10 mouse cellular contexts compared by ENCODE assay signal in the genomic region with DNA sequence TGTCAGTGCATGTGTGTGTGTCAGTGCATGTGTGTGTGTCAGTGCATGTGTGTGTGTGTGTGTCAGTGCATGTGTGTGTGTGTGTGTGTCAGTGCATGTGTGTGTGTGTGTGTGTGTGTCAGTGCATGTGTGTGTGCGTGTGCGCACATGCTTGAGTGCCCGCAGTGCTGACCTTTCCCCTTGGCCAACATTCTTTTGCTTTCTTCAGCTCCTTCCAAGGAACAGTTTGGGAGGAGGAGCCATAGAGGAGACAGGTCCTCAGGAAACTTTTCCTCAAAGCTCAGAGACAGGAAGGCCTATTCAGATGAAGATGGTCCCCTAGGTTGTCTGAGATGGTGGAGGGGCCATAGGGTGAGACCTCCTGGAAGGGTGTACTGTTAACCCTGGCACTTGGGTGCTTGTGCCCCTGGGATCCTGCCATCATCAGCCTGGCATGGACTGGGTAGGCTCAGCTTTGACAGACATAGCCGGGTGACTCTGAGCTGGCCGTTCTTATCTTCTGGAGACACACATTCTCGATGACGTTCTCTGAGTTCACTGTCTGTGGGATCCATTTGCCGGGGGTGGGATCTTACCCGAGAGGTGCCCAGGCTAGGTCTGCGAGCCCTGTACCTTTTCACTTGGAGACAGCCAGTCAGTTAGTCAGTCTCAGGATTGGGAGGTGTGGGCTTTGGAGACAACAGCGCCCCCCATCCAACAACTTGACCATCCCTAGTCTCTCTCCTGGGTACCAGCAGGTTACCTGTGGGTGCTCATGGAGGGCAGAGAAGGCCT. TPM values are rescaled to one million over a fixed set of nuclear protein-coding genes. Genes with fewer than 3 reads are reported as not detected.
A peak's percentile ranks its signal among the peaks of the same experiment; 100 is the strongest.
DNase-seq lines count a peak whose midpoint lies in the region; ATAC-seq and TF ChIP-seq lines count a peak whose summit lies in the region.
"Had no signal": no experiment of that assay in that cellular context is flagged by ENCODE, and none has a peak within 500 bp of the region (broad histone marks: within the 10 kb centered on the region; RNA-seq: fewer than 3 reads in every experiment).

No protein-coding gene starts in this region.

- no peak for TF ChIP-seq POLR2A in limb, embryonic 14.5 days (IDR thresholded peaks at IDR 0.05; ENCODE audit: borderline replicate concordance, extremely low read depth, insufficient read depth, insufficient read length)

- no peaks in the 10 kb centered on the region for H3K9me3 ChIP-seq in heart, postnatal 0 days (replicated peaks; ENCODE audit: control insufficient read depth, low read length)
- H3K9me3 ChIP-seq in limb, embryonic 14.5 days (ENCODE audit: control insufficient read depth, low read length) = no peaks in the 10 kb centered on the region
- H3K9me3 ChIP-seq: neural tube, embryonic 12.5 days had no signal

- no peak for TF ChIP-seq CTCF in heart, postnatal 0 days (IDR thresholded peaks at IDR 0.05; ENCODE audit: low read depth)

- no peaks in the 10 kb centered on the region for H3K36me3 ChIP-seq in heart, postnatal 0 days (replicated peaks; ENCODE audit: control insufficient read depth, insufficient read depth, low read length)
- peaks cover 2% of the 10 kb centered on the region; the same call in 1 of the 2 replicates for H3K36me3 ChIP-seq in limb, embryonic 14.5 days (ENCODE audit: control insufficient read depth, insufficient read depth, low read length)
- H3K36me3 ChIP-seq: neural tube, embryonic 12.5 days had no signal

- ATAC-seq in heart, postnatal 0 days (ENCODE audit: insufficient read depth, low read depth) = peak; percentile 53
- ATAC-seq in limb, embryonic 14.5 days (ENCODE audit: low FRiP score, low read depth) = no peak
- ATAC-seq in inflammation-experienced regulatory T-cells, adult 6 months = no peak
- ATAC-seq: forebrain, embryonic 16.5 days had no signal

- H3K27ac ChIP-seq in heart, postnatal 0 days (ENCODE audit: low read depth) = peak overlapping the region; percentile 95
- H3K27ac ChIP-seq in limb, embryonic 14.5 days (replicated peaks; ENCODE audit: low read depth, low read length) = no peak overlapping the region
- H3K27ac ChIP-seq: neural tube, embryonic 12.5 days had no signal

- H3K4me1 ChIP-seq in heart, postnatal 0 days (ENCODE audit: control insufficient read depth, insufficient read depth) = peaks cover 63% of the 10 kb centered on the region
- no peaks in the 10 kb centered on the region for H3K4me1 ChIP-seq in limb, embryonic 14.5 days (ENCODE audit: control insufficient read depth, insufficient read depth, low read length)
- H3K4me1 ChIP-seq: neural tube, embryonic 12.5 days had no signal

- H3K4me3 ChIP-seq in heart, postnatal 0 days (ENCODE audit: low read depth, low read length) = peak overlapping the region; percentile 12; the same call in 1 of the 2 replicates
- no peak overlapping the region for H3K4me3 ChIP-seq in limb, embryonic 14.5 days (replicated peaks; ENCODE audit: low read length)
- H3K4me3 ChIP-seq: neural tube, embryonic 12.5 days had no signal

- 41% methylated on average over 11 of the region's 11 CpGs for WGBS in heart, postnatal 0 days
- 87% methylated on average over 11 of the region's 11 CpGs for WGBS in limb, embryonic 14.5 days

- peak; percentile 26 for DNase-seq in adrenal gland, adult 2 months
- no peak for DNase-seq in adrenal gland, postnatal 36 days
- DNase-seq in CD4-positive helper T cell, adult 2 months (ENCODE audit: low read depth, low spot score) = peak; percentile 47
- DNase-seq in heart, postnatal 0 days (ENCODE audit: low spot score) = no peak
- DNase-seq in limb, embryonic 14.5 days (ENCODE audit: low spot score) = no peak
- no peak for DNase-seq in ovary, postnatal 36 days (ENCODE audit: low spot score)
- no peak for DNase-seq in right cerebral cortex, postnatal 4 days

- 0 out of 2 replicates have a peak, but pooled peaks have one; percentile 45 for TF ChIP-seq EP300 in heart, postnatal 0 days (IDR thresholded peaks at IDR 0.05; ENCODE audit: low read depth)

- peak overlapping the region; percentile 38 for H3K4me2 ChIP-seq in heart, postnatal 0 days (ENCODE audit: low read depth, low read length)
- no peak overlapping the region for H3K4me2 ChIP-seq in limb, embryonic 14.5 days (replicated peaks; ENCODE audit: low read depth, low read length, severe bottlenecking)
- H3K4me2 ChIP-seq: neural tube, embryonic 12.5 days had no signal

- no peaks in the 10 kb centered on the region for H3K27me3 ChIP-seq in heart, postnatal 0 days (ENCODE audit: control insufficient read depth, insufficient read depth, low read length)
- no peaks in the 10 kb centered on the region for H3K27me3 ChIP-seq in limb, embryonic 14.5 days (ENCODE audit: control insufficient read depth, insufficient read depth, low read length)
- H3K27me3 ChIP-seq: neural tube, embryonic 12.5 days had no signal

- H3K9ac ChIP-seq in heart, postnatal 0 days (replicated peaks; ENCODE audit: low read depth, low read length) = 0 out of 2 replicates have a peak overlapping the region, but pooled peaks have one; percentile 15
- peak overlapping the region; percentile 16; the same call in 1 of the 2 replicates for H3K9ac ChIP-seq in limb, embryonic 14.5 days (ENCODE audit: low read depth, low read length, severe bottlenecking)
- H3K9ac ChIP-seq: neural tube, embryonic 12.5 days had no signal

RNA-seq across cellular contexts. Expression of gene Cish, which starts 11.5 kb away (rescaled TPM):
- 10 to 100 TPM; 13.9 to 18.6 TPM for total RNA-seq in adrenal gland, adult 2 months (2021)
- polyA plus RNA-seq in adrenal gland, adult 2 months (2012; rRNA removed) = 33.3 and 34.8 TPM in 2 replicates
- 10 to 100 TPM; 31.7 to 31.8 TPM for total RNA-seq in adrenal gland, postnatal 36 days (2021)
- 44.8 and 62.6 TPM in 2 replicates for total RNA-seq in heart, postnatal 0 days (2014; rRNA removed; ENCODE audit: low replicate concordance)
- 136 and 149 TPM in 2 replicates for polyA plus RNA-seq in heart, postnatal 0 days (2015; fragmentation: Nextera tagmentation; extraction: Ambion mirVana)
- polyA plus RNA-seq in limb, embryonic 14.5 days (2012; rRNA removed) = 8.4 and 12.1 TPM in 2 replicates
- 5.1 and 5.6 TPM in 2 replicates for polyA plus RNA-seq in limb, embryonic 14.5 days (2014; fragmentation: Nextera tagmentation; extraction: Ambion mirVana)
- 100 to 1,000 TPM in 2 of 3 experiments, 10 to 100 TPM in 1; 85.4 to 124 (median 100) TPM for polyA plus RNA-seq in inflammation-experienced regulatory T-cells, adult 6 months (2017; shearing (Covaris generic))

RNA-seq across cellular contexts. Expression of gene Mapkapk3, which starts 17.6 kb away (rescaled TPM):
- 10 to 100 TPM; 27.9 to 69.9 TPM for total RNA-seq in adrenal gland, adult 2 months (2021)
- polyA plus RNA-seq in adrenal gland, adult 2 months (2012; rRNA removed) = 30.9 and 41.7 TPM in 2 replicates
- total RNA-seq in adrenal gland, postnatal 36 days (2021) = 10 to 100 TPM; 53.7 to 54.3 TPM
- total RNA-seq in heart, postnatal 0 days (2014; rRNA removed; ENCODE audit: low replicate concordance) = 14.8 and 24.0 TPM in 2 replicates
- 13.0 and 15.1 TPM in 2 replicates for polyA plus RNA-seq in heart, postnatal 0 days (2015; fragmentation: Nextera tagmentation; extraction: Ambion mirVana)
- 8.3 and 9.7 TPM in 2 replicates for polyA plus RNA-seq in limb, embryonic 14.5 days (2012; rRNA removed)
- polyA plus RNA-seq in limb, embryonic 14.5 days (2014; fragmentation: Nextera tagmentation; extraction: Ambion mirVana) = 12.7 and 15.2 TPM in 2 replicates
- polyA plus RNA-seq in inflammation-experienced regulatory T-cells, adult 6 months (2017; shearing (Covaris generic)) = 10 to 100 TPM; 53.9 to 59.6 (median 59.2) TPM

RNA-seq across cellular contexts. Expression of gene Hemk1, which starts 30.9 kb away (rescaled TPM):
- 10 to 100 TPM; 17.5 to 17.7 TPM for total RNA-seq in adrenal gland, adult 2 months (2021)
- 23.5 and 25.5 TPM in 2 replicates for polyA plus RNA-seq in adrenal gland, adult 2 months (2012; rRNA removed)
- total RNA-seq in adrenal gland, postnatal 36 days (2021) = 10 to 100 TPM; 15.6 to 16.1 TPM
- 4.8 and 28.7 TPM in 2 replicates for total RNA-seq in heart, postnatal 0 days (2014; rRNA removed; ENCODE audit: low replicate concordance)
- polyA plus RNA-seq in heart, postnatal 0 days (2015; fragmentation: Nextera tagmentation; extraction: Ambion mirVana) = 12.3 and 15.3 TPM in 2 replicates
- 24.9 and 32.9 TPM in 2 replicates for polyA plus RNA-seq in limb, embryonic 14.5 days (2012; rRNA removed)
- 12.2 and 12.8 TPM in 2 replicates for polyA plus RNA-seq in limb, embryonic 14.5 days (2014; fragmentation: Nextera tagmentation; extraction: Ambion mirVana)
- polyA plus RNA-seq in inflammation-experienced regulatory T-cells, adult 6 months (2017; shearing (Covaris generic)) = 10 to 100 TPM; 22.0 to 35.2 (median 29.8) TPM

RNA-seq across cellular contexts. Expression of gene 6430571L13Rik, which starts 33.1 kb away (rescaled TPM):
- 1 to 10 TPM in 1 of 2 experiments, under 1 TPM in 1; 0.69 to 1.9 TPM for total RNA-seq in adrenal gland, adult 2 months (2021)
- 1.3 and 1.4 TPM in 2 replicates for polyA plus RNA-seq in adrenal gland, adult 2 months (2012; rRNA removed)
- total RNA-seq in adrenal gland, postnatal 36 days (2021) = 1 to 10 TPM; 1.2 to 1.3 TPM
- 1.1 and 11.0 TPM in 2 replicates for total RNA-seq in heart, postnatal 0 days (2014; rRNA removed; ENCODE audit: low replicate concordance)
- 3.1 and 3.3 TPM in 2 replicates for polyA plus RNA-seq in heart, postnatal 0 days (2015; fragmentation: Nextera tagmentation; extraction: Ambion mirVana)
- 1.0 and 1.1 TPM in 2 replicates for polyA plus RNA-seq in limb, embryonic 14.5 days (2012; rRNA removed)
- polyA plus RNA-seq in limb, embryonic 14.5 days (2014; fragmentation: Nextera tagmentation; extraction: Ambion mirVana) = 0.39 and 0.56 TPM in 2 replicates
- polyA plus RNA-seq in inflammation-experienced regulatory T-cells, adult 6 months (2017; shearing (Covaris generic)) = 1 to 10 TPM in 2 of 3 experiments, under 1 TPM in 1; 0.99 to 3.2 (median 1.3) TPM

Comparison
In these comparisons a context has a peak if more than half of its experiments do, and no peak if none do; other contexts are left out.
1. DNase-seq: peak in adrenal gland, adult 2 months (single experiment) and CD4-positive helper T cell, adult 2 months (single experiment); none in adrenal gland, postnatal 36 days (0 of 2), heart, postnatal 0 days (single experiment), limb, embryonic 14.5 days (single experiment), ovary, postnatal 36 days (single experiment) and right cerebral cortex, postnatal 4 days (single experiment).